Mouse (Mus musculus): Measurements from ENCODE around the gene Slfn5. TPM values are rescaled to one million over a fixed set of nuclear protein-coding genes. Genes with fewer than 3 reads are reported as not detected.
"Not testable (repeated sequence)": the region's sequence is repeated elsewhere in the genome, so short reads cannot be mapped to it uniquely, and the experiment has no call there.

Slfn5 gene
- polyA plus RNA-seq, 1 experiment from 2014 or later, result 1.5 TPM

DNA sequence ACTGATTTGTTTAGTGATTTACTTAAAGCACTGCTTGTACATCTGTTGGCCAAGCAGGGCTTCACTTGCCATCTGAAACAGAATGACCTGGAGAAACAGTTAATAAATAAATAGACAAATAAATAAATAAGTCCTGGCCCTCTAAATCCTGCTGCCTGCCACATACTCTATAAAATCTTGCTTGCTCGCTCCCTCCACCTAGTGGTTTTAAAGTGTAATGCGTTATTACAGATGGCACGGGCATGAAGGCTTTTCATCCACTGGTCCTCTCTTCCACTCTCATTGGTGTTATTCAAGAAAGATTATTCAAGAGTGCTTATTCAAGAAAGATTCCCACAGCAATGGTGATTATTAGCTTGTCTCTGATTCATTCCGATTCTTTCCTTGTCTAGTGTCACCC is 8.5 kb downstream of the Slfn5 start:
- ATAC-seq, result no peak

DNA sequence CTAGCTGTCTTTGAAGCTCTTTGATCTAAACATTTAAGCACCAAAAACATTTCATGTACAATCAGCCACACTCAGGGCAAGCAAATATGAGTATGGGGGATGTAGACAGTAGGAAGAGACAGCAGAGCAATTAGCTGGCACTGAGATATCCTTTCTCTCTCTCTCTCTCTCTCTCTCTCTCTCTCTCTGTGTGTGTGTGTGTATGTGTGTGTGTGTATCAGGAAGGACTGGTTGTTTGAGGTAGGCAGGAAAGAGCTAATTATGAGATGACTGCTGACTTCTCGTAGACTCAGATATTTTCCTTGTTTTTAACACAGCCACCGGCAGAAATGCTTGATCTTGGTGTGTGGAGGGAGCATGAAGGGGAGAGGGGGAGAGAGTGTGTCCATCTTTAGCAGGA is 10.6 kb downstream of the Slfn5 start:
- ATAC-seq, result no peak

More for the DNA sequence above, 8.5 kb downstream of the Slfn5 start:
- H3K27ac ChIP-seq (ENCODE audit: low read length), result no peak overlapping the region
- H3K4me1 ChIP-seq (ENCODE audit: control insufficient read depth, insufficient read depth, low read length), result no peaks in the 10 kb centered on the region
- H3K9me3 ChIP-seq (ENCODE audit: control insufficient read depth, low read length), result no peaks in the 10 kb centered on the region
- H3K4me3 ChIP-seq (ENCODE audit: low read length), result no peak overlapping the region
- H3K36me3 ChIP-seq (ENCODE audit: control insufficient read depth, insufficient read depth, low read length), result no peaks in the 10 kb centered on the region
- no peak overlapping the region for H3K4me2 ChIP-seq (ENCODE audit: low read depth, low read length)
- WGBS, result 16% methylated on average over 4 of the region's 4 CpGs
- no peaks in the 10 kb centered on the region for H3K27me3 ChIP-seq (replicated peaks; ENCODE audit: control insufficient read depth, insufficient read depth, low read length)
- H3K9ac ChIP-seq (ENCODE audit: low read depth, low read length), result no peak overlapping the region

DNA sequence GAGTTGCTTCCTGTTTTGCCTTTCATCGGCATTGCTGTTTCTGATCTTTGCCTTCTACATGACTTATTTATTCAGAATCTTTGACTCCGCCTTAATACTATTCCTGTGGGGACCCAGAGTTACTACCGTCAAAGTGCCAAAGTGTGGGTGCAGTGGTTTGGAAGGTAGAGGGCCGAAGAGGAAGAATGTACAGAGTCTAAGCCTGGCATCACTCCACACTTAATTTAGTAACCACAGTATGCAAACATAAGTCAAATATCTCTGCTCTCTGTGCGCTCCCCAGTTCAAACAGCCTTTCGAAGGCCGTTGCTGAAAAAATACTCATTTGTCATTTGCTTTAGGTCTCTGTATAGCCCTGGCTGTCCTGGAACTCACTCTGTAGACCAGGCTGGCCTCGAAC is 11.1 kb downstream of the Slfn5 start:
- Histone ChIP-seq H3K9me3 (ENCODE audit: control insufficient read depth, low read length) (no peaks in the 10 kb centered on the region), H3K9ac (ENCODE audit: low read depth, low read length) (no peak overlapping the region), H3K4me1 (ENCODE audit: control insufficient read depth, insufficient read depth, low read length) (no peaks in the 10 kb centered on the region), H3K27ac (ENCODE audit: low read length) (no peak overlapping the region), H3K4me3 (ENCODE audit: low read length) (no peak overlapping the region), H3K4me2 (ENCODE audit: low read depth, low read length) (no peak overlapping the region), H3K27me3 (replicated peaks; ENCODE audit: control insufficient read depth, insufficient read depth, low read length) (no peaks in the 10 kb centered on the region), H3K36me3 (ENCODE audit: control insufficient read depth, insufficient read depth, low read length) (no peaks in the 10 kb centered on the region)
- WGBS, result 77% methylated on average over 8 of the region's 8 CpGs
- no peak for ATAC-seq

More for the DNA sequence above, 10.6 kb downstream of the Slfn5 start:
- Histone ChIP-seq H3K9me3 (ENCODE audit: control insufficient read depth, low read length) (no peaks in the 10 kb centered on the region), H3K27ac (ENCODE audit: low read length) (no peak overlapping the region), H3K4me3 (ENCODE audit: low read length) (no peak overlapping the region), H3K9ac (ENCODE audit: low read depth, low read length) (no peak overlapping the region), H3K4me2 (ENCODE audit: low read depth, low read length) (no peak overlapping the region), H3K36me3 (ENCODE audit: control insufficient read depth, insufficient read depth, low read length) (no peaks in the 10 kb centered on the region), H3K27me3 (replicated peaks; ENCODE audit: control insufficient read depth, insufficient read depth, low read length) (no peaks in the 10 kb centered on the region), H3K4me1 (ENCODE audit: control insufficient read depth, insufficient read depth, low read length) (no peaks in the 10 kb centered on the region)
- WGBS, result 68% methylated on average over 2 of the region's 2 CpGs

DNA sequence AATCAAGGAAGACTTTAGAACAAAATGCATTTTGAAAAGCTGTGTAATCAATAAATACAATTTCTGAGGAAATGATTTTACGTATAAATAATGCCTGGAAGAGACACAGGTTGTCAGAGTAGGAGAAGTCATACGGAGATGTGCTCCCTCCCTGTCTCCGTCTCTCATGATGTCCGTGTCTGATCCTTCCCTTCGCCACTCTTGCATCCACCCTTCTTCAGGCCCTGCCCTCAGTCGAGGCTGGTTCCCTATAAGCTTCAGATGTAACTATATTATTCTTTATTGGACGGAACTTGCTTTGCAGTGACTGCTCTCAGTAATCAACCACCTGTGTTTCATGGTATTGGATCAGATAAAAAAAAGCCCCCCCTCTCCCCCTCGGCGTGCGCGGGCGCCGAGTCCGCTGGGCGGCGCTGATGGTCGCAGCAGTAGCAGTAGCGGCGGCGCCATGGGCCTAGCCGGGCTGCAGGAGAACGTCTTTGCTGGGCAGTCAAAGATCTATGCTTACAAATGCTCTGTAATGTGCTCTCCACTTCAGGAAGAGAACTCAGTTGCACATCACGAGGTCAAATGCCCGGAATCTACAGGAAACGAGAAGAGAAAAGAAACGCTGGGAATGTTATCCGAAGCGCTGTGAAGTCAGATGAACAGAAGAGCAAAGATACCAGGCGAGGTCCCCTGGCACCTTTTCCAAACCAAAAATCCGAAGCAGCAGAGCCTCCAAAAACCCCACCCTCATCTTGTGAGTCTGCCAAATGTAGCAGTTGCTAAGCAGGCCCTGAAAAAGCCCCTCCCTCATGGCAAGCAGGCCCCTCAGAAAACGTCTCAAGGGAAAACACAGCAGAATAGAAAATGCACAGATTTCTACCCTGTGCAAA is 19.8 kb downstream of the Slfn5 start:
- Histone ChIP-seq H3K4me2 (ENCODE audit: low read depth, low read length) (peak overlapping the region; percentile 40), H3K9me3 (ENCODE audit: control insufficient read depth, low read length) (no peaks in the 10 kb centered on the region), H3K27me3 (replicated peaks; ENCODE audit: control insufficient read depth, insufficient read depth, low read length) (no peaks in the 10 kb centered on the region), H3K4me1 (ENCODE audit: control insufficient read depth, insufficient read depth, low read length) (0 out of 2 replicates have a peak, but pooled peaks cover 6% of the 10 kb centered on the region), H3K4me3 (ENCODE audit: low read length) (peak overlapping the region; percentile 20), H3K9ac (ENCODE audit: low read depth, low read length) (peak overlapping the region; percentile 52), H3K27ac (ENCODE audit: low read length) (no peak overlapping the region; the same call in 1 of the 2 replicates), H3K36me3 (ENCODE audit: control insufficient read depth, insufficient read depth, low read length) (no peaks in the 10 kb centered on the region)
- WGBS, result 10% methylated on average over 31 of the region's 31 CpGs
- 0 out of 2 replicates have a peak, but pooled peaks have one; percentile 53 for ATAC-seq

DNA sequence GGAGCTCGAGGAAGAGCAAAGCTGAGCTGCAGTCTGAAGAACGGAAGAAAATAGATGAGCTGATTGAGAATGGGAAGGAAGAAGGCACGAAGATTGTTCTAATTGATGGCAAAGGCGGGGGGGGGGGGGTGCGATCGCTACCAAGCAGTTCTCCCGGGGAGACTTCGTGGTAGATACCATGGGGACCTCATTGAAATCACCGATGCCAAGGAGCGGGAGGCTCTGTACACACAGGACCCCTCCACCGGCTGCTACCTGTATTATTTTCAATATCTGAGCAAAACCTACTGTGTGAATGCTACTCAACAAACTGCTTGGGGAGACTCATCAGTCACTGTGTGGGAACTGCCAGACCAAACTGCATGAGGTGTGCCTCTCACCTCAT is 20.4 kb downstream of the Slfn5 start:
- Histone ChIP-seq H3K27me3 (replicated peaks; ENCODE audit: control insufficient read depth, insufficient read depth, low read length) (no peaks in the 10 kb centered on the region), H3K9me3 (ENCODE audit: control insufficient read depth, low read length) (no peaks in the 10 kb centered on the region), H3K4me1 (ENCODE audit: control insufficient read depth, insufficient read depth, low read length) (0 out of 2 replicates have a peak, but pooled peaks cover 6% of the 10 kb centered on the region), H3K4me3 (ENCODE audit: low read length) (no peak overlapping the region), H3K36me3 (ENCODE audit: control insufficient read depth, insufficient read depth, low read length) (no peaks in the 10 kb centered on the region), H3K4me2 (ENCODE audit: low read depth, low read length) (peak overlapping the region; percentile 40; the same call in 1 of the 2 replicates), H3K9ac (ENCODE audit: low read depth, low read length) (peak overlapping the region; percentile 52; the same call in 1 of the 2 replicates), H3K27ac (ENCODE audit: low read length) (no peak overlapping the region; the same call in 1 of the 2 replicates)
- WGBS, result 73% methylated on average over 11 of the region's 11 CpGs
- no peak for ATAC-seq

DNA sequence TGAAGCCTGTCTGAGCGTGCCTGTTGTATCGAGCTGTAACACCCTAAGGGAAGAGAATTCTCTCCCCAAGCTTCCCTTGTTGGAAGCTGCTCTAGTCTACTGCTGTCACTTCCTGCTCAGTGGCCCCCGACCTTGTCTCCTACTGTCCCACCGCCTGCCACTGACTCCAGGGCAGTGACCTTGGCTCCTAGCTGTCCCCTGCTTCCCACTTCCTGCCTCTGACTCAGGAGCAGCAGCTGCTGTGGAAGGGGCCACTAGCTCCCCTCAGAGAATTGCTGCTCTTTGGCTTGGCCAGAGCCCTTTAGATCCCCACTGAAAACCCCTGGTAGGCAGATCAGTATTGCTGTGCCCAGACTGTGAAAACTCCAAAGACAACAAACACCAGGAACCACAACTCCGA is 22.8 kb downstream of the Slfn5 start:
- no peak for ATAC-seq
- H3K27ac ChIP-seq (ENCODE audit: low read length), result no peak overlapping the region
- 30% methylated on average over 5 of the region's 5 CpGs for WGBS
- no peak overlapping the region for H3K4me3 ChIP-seq (ENCODE audit: low read length)
- no peak overlapping the region for H3K9ac ChIP-seq (ENCODE audit: low read depth, low read length)
- no peaks in the 10 kb centered on the region for H3K36me3 ChIP-seq (ENCODE audit: control insufficient read depth, insufficient read depth, low read length)
- 0 out of 2 replicates have a peak, but pooled peaks cover 6% of the 10 kb centered on the region for H3K4me1 ChIP-seq (ENCODE audit: control insufficient read depth, insufficient read depth, low read length)
- no peaks in the 10 kb centered on the region for H3K27me3 ChIP-seq (replicated peaks; ENCODE audit: control insufficient read depth, insufficient read depth, low read length)
- H3K4me2 ChIP-seq (ENCODE audit: low read depth, low read length), result no peak overlapping the region
- H3K9me3 ChIP-seq (ENCODE audit: control insufficient read depth, low read length), result no peaks in the 10 kb centered on the region

DNA sequence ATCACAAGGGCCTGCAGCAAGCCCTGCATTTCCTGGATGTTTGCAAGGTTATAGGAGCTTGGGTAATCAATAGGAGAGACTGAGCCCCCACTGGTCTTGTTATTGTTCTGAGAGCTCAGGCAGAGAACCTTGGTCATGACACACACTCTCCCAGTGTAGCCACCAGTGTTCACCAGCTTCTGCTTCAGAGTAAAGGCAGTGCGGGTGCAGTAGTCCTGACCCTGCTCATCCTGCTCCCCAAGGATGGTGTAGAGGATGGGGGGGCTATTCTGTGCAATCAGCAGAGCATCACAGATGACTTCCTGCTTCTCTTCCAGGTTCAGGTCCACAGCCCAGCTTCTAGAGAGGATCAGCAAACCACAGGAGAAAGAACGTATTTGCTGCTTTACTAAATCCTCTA is 31.3 kb downstream of the Slfn5 start:
- not testable (repeated sequence) for H3K4me3 ChIP-seq (ENCODE audit: low read length); H3K27me3 ChIP-seq (replicated peaks; ENCODE audit: control insufficient read depth, insufficient read depth, low read length); H3K4me2 ChIP-seq (ENCODE audit: low read depth, low read length); H3K9me3 ChIP-seq (ENCODE audit: control insufficient read depth, low read length); H3K36me3 ChIP-seq (ENCODE audit: control insufficient read depth, insufficient read depth, low read length); H3K9ac ChIP-seq (ENCODE audit: low read depth, low read length); ATAC-seq; H3K4me1 ChIP-seq (ENCODE audit: control insufficient read depth, insufficient read depth, low read length); H3K27ac ChIP-seq (ENCODE audit: low read length)
- WGBS, result 100% methylated on average over 2 of the region's 2 CpGs

DNA sequence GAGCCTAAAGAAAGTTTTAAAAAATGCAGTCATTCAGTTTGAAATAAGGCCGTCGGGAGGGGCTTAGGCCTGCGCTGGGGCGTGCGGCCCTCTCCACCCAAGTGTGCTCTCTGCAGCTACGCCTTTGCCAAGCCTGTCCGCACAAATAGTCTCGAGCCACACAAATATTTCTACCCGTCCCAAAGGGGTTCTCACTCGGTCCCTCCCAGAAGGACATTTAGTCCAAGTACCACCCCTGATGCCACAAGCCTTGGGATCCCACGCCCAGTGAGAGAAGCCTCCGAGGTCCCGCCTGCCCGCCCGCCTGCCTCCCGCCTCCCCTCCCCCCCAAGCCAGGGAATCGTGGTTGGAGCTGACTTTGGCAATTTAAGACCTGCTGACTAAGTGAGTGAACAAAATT is 32.0 kb downstream of the Slfn5 start:
- H3K4me3 ChIP-seq (ENCODE audit: low read length), result no peak overlapping the region
- 88% methylated on average over 17 of the region's 17 CpGs for WGBS
- ATAC-seq, result no peak
- no peaks in the 10 kb centered on the region for H3K4me1 ChIP-seq (ENCODE audit: control insufficient read depth, insufficient read depth, low read length)
- H3K9ac ChIP-seq (ENCODE audit: low read depth, low read length), result no peak overlapping the region
- H3K27ac ChIP-seq (ENCODE audit: low read length), result no peak overlapping the region
- H3K27me3 ChIP-seq (replicated peaks; ENCODE audit: control insufficient read depth, insufficient read depth, low read length), result no peaks in the 10 kb centered on the region
- H3K4me2 ChIP-seq (ENCODE audit: low read depth, low read length), result no peak overlapping the region
- H3K36me3 ChIP-seq (ENCODE audit: control insufficient read depth, insufficient read depth, low read length), result no peaks in the 10 kb centered on the region; the same call in 1 of the 2 replicates
- H3K9me3 ChIP-seq (ENCODE audit: control insufficient read depth, low read length), result no peaks in the 10 kb centered on the region

DNA sequence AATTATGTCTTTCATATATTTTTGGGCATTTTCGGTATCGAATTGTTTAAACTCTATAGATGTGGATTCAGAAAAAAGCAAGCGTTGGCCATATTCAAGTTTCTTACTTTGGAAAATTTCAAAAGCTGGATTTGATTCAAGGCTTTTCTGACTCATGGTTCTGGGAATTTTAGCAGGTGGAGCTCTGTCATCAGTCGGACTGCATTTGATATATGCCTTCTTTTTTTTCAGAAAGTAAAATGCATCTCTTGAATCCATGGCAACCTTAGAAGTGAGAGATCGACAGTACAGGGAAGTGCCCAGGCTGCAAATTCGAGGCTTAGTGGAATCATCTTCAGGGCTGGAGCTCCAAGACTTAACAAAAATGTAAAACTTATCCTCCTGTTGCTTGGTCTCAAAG is 36.5 kb downstream of the Slfn5 start:
- WGBS, result 84% methylated on average over 6 of the region's 6 CpGs
- no peak for ATAC-seq

More for the DNA sequence above, 36.5 kb downstream of the Slfn5 start:
- H3K4me2 ChIP-seq (ENCODE audit: low read depth, low read length), result no peak overlapping the region
- H3K9ac ChIP-seq (ENCODE audit: low read depth, low read length), result no peak overlapping the region
- H3K27ac ChIP-seq (ENCODE audit: low read length), result no peak overlapping the region
- H3K36me3 ChIP-seq (ENCODE audit: control insufficient read depth, insufficient read depth, low read length), result no peaks in the 10 kb centered on the region
- H3K27me3 ChIP-seq (replicated peaks; ENCODE audit: control insufficient read depth, insufficient read depth, low read length), result no peaks in the 10 kb centered on the region
- H3K4me1 ChIP-seq (ENCODE audit: control insufficient read depth, insufficient read depth, low read length), result peaks cover 13% of the 10 kb centered on the region
- H3K9me3 ChIP-seq (ENCODE audit: control insufficient read depth, low read length), result no peaks in the 10 kb centered on the region
- H3K4me3 ChIP-seq (ENCODE audit: low read length), result no peak overlapping the region

Data from intestine, embryonic 16.5 days (tissue).